Mouse (Mus musculus): Measurements from ENCODE around the gene Gm7879. TPM values are rescaled to one million over a fixed set of nuclear protein-coding genes. Genes with fewer than 3 reads are reported as not detected.
"Not testable (repeated sequence)": the region's sequence is repeated elsewhere in the genome, so short reads cannot be mapped to it uniquely, and the experiment has no call there.

The Gm7879 gene
- polyA plus RNA-seq (2012; fragmentation: generic; extraction: Trizol): 33.0 TPM
- long read RNA-seq, experiment 1, transcript Gm7879-201 (1 exons, 774 nt): major isoform, 23 of 23 reads
- long read RNA-seq, experiment 1, partial matches to known transcripts: 0 of 23 reads
- long read RNA-seq, experiment 1, other reads (novel, unspliced or antisense): 0 of 23 reads
- long read RNA-seq, experiment 2, partial matches to known transcripts: 0 of 3 reads
- long read RNA-seq, experiment 2, other reads (novel, unspliced or antisense): 0 of 3 reads

DNA sequence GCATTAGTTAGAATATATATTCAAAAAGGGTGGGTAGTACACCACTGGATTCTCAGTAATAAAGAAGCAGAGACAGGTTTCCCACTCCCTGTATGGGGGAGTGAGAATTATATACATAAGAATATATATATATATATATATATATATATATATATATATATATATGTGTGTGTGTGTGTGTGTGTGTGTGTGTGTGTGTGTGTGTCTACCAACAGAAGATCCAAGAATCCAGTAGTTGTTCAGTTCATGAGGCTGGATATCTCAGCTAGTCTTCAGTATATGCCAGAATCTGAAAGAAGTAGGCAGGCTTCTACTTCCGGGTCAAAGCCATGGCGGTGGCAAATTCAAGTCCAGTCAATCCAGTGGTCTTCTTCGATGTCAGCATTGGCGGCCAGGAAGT is at the start of gene Gm7879:
Gene Gm7879 (plus strand): TSS at position 301 of the 400 bp plus-strand sequence.
- H3K79me2 ChIP-seq (ENCODE audit: control insufficient read depth, insufficient read depth); H3K4me3 ChIP-seq (ENCODE audit: insufficient read depth, poor library complexity, severe bottlenecking); H3ac ChIP-seq (ENCODE audit: control insufficient read depth, insufficient read length, low read depth); H3K36me3 ChIP-seq (ENCODE audit: control insufficient read depth, insufficient read depth); H3K27me3 ChIP-seq (ENCODE audit: control insufficient read depth, insufficient read depth, insufficient read length); H3K79me3 ChIP-seq (ENCODE audit: low read depth): not testable (repeated sequence)

DNA sequence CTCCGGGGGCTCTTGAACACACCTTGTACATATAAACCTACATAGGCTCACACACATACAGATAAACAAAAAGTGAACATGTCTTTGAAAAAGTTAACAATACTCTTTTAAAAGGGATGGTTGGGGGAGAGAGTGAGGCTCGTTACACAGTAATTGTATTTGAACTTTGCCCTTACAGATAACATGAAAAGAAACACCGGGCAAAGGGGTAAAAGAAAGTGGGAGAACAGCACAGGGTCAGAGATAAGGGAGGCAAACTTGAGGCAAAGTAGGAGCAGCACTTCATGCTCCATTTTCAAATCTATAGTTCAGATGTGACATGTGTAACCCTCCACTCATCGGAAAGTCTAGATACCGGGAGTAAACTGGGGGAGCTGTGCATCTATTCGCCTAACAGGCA is 49.3 kb upstream of the Gm7879 start:
- Histone ChIP-seq H3K4me3 (ENCODE audit: insufficient read depth, poor library complexity, severe bottlenecking) (no peak overlapping the region), H3K79me2 (ENCODE audit: control insufficient read depth, insufficient read depth) (no peaks in the 10 kb centered on the region), H3K36me3 (ENCODE audit: control insufficient read depth, insufficient read depth) (no peaks in the 10 kb centered on the region), H3K79me3 (ENCODE audit: low read depth) (no peaks in the 10 kb centered on the region), H3ac (ENCODE audit: control insufficient read depth, insufficient read length, low read depth) (no peak overlapping the region), H3K27me3 (ENCODE audit: control insufficient read depth, insufficient read depth, insufficient read length) (no peaks in the 10 kb centered on the region)
- TF ChIP-seq MYOG (IDR thresholded peaks at IDR 0.05; ENCODE audit: control insufficient read depth, extremely low read depth, insufficient read length) (no peak), CTCF (IDR thresholded peaks at IDR 0.05; ENCODE audit: control insufficient read depth, insufficient read depth, insufficient read length) (no peak), MAX (IDR thresholded peaks at IDR 0.05) (no peak)

- TF ChIP-seq MAX (IDR thresholded peaks at IDR 0.05): no peak
- no peak for TF ChIP-seq MYOD1 (IDR thresholded peaks at IDR 0.05; ENCODE audit: control insufficient read depth, insufficient read length, low read depth)
- TF ChIP-seq FOSL1 (IDR thresholded peaks at IDR 0.05; ENCODE audit: insufficient read depth, low read length, poor library complexity, severe bottlenecking): no peak
- no peak for TF ChIP-seq MYOG (IDR thresholded peaks at IDR 0.05; ENCODE audit: control insufficient read depth, extremely low read depth, insufficient read length)
- TF ChIP-seq CEBPB (IDR thresholded peaks at IDR 0.05; ENCODE audit: low read depth): no peak
- TF ChIP-seq CTCF (IDR thresholded peaks at IDR 0.05; ENCODE audit: control insufficient read depth, insufficient read depth, insufficient read length): no peak
- no peak for TF ChIP-seq USF1 (IDR thresholded peaks at IDR 0.05; ENCODE audit: low read depth)
- no peak overlapping the region for H3K4me3 ChIP-seq (ENCODE audit: insufficient read depth, poor library complexity, severe bottlenecking)
- H3K27me3 ChIP-seq (ENCODE audit: control insufficient read depth, insufficient read depth, insufficient read length): no peaks in the 10 kb centered on the region
- H3ac ChIP-seq (ENCODE audit: control insufficient read depth, insufficient read length, low read depth): no peak overlapping the region
- H3K79me2 ChIP-seq (ENCODE audit: control insufficient read depth, insufficient read depth): no peaks in the 10 kb centered on the region
- H3K36me3 ChIP-seq (ENCODE audit: control insufficient read depth, insufficient read depth): no peaks in the 10 kb centered on the region
- no peaks in the 10 kb centered on the region for H3K79me3 ChIP-seq (ENCODE audit: low read depth)
Observed at GRCm38 (mm10) chr5:43865316-43865715, 47.6 kb upstream of the Gm7879 start.

GRCm38 (mm10) chr5:43868253-43868652 is 44.7 kb upstream of the Gm7879 start, which contains the start of gene Cd38:
TSS of gene Cd38 (plus strand) at chr5:43868553.
- no peak for TF ChIP-seq CEBPB (IDR thresholded peaks at IDR 0.05; ENCODE audit: low read depth)
- TF ChIP-seq FOSL1 (IDR thresholded peaks at IDR 0.05; ENCODE audit: insufficient read depth, low read length, poor library complexity, severe bottlenecking): no peak
- TF ChIP-seq USF1 (IDR thresholded peaks at IDR 0.05; ENCODE audit: low read depth): no peak
- TF ChIP-seq CTCF (IDR thresholded peaks at IDR 0.05; ENCODE audit: control insufficient read depth, insufficient read depth, insufficient read length): no peak
- Histone ChIP-seq H3ac (ENCODE audit: control insufficient read depth, insufficient read length, low read depth) (peak within 1 kb of the TSS; percentile 3), H3K4me3 (ENCODE audit: insufficient read depth, poor library complexity, severe bottlenecking) (no peak within 1 kb of the TSS), H3K79me2 (ENCODE audit: control insufficient read depth, insufficient read depth) (no peaks in the 10 kb centered on the region), H3K27me3 (ENCODE audit: control insufficient read depth, insufficient read depth, insufficient read length) (no peaks in the 10 kb centered on the region), H3K36me3 (ENCODE audit: control insufficient read depth, insufficient read depth) (no peaks in the 10 kb centered on the region), H3K79me3 (ENCODE audit: low read depth) (no peaks in the 10 kb centered on the region)

DNA sequence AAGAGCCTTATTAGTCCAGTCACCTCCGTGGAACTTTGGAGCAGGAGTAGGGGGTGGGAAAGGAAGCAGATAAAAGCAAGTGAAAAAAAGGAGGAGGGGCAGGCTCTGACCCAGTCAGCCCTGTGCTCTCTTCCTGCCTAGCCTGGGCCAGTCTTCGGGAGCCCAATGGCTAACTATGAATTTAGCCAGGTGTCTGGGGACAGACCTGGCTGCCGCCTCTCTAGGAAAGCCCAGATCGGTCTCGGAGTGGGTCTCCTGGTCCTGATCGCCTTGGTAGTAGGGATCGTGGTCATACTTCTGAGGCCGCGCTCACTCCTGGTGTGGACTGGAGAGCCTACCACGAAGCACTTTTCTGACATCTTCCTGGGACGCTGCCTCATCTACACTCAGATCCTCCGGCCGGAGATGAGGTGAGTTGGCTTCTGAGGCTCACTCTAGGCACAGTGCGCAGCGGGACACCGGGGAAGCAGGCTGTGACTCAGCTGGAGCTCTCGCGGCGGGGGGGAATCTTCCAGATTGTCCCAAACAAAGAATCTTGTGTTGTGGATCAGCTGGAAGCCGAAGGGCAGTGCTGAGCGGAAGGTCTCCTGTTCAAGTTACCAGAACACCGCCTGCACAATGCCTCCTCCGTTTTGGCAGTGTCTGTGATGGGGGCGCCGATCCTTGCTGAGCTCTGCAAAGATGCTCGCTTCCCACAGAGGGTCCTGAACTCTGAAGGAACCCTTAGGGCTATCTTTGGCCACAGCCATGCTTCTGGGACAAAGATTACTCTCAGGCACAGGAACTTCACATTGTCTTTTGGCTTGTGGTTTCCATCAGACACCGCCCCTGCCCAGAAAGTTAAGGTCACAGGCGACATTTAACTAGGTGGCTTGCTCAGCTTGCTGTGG is 44.0 kb upstream of the Gm7879 start:
- Histone ChIP-seq H3K79me3 (ENCODE audit: low read depth) (no peaks in the 10 kb centered on the region), H3K27me3 (ENCODE audit: control insufficient read depth, insufficient read depth, insufficient read length) (no peaks in the 10 kb centered on the region), H3K36me3 (ENCODE audit: control insufficient read depth, insufficient read depth) (no peaks in the 10 kb centered on the region), H3K79me2 (ENCODE audit: control insufficient read depth, insufficient read depth) (no peaks in the 10 kb centered on the region), H3ac (ENCODE audit: control insufficient read depth, insufficient read length, low read depth) (peak overlapping the region; percentile 3), H3K4me3 (ENCODE audit: insufficient read depth, poor library complexity, severe bottlenecking) (no peak overlapping the region)
- no peak for TF ChIP-seq FOSL1 (IDR thresholded peaks at IDR 0.05; ENCODE audit: insufficient read depth, low read length, poor library complexity, severe bottlenecking)

GRCm38 (mm10) chr5:43871845-43872244 is 41.1 kb upstream of the Gm7879 start:
- no peaks in the 10 kb centered on the region for H3K79me2 ChIP-seq (ENCODE audit: control insufficient read depth, insufficient read depth)
- H3ac ChIP-seq (ENCODE audit: control insufficient read depth, insufficient read length, low read depth): no peak overlapping the region
- TF ChIP-seq MYOD1 (IDR thresholded peaks at IDR 0.05; ENCODE audit: control insufficient read depth, insufficient read length, low read depth): no peak
- TF ChIP-seq MAX (IDR thresholded peaks at IDR 0.05): no peak
- TF ChIP-seq MYOG (IDR thresholded peaks at IDR 0.05; ENCODE audit: control insufficient read depth, extremely low read depth, insufficient read length): no peak
- TF ChIP-seq CEBPB (IDR thresholded peaks at IDR 0.05; ENCODE audit: low read depth): no peak
- no peak for TF ChIP-seq CTCF (IDR thresholded peaks at IDR 0.05; ENCODE audit: control insufficient read depth, insufficient read depth, insufficient read length)
- no peak for TF ChIP-seq USF1 (IDR thresholded peaks at IDR 0.05; ENCODE audit: low read depth)
- TF ChIP-seq FOSL1 (IDR thresholded peaks at IDR 0.05; ENCODE audit: insufficient read depth, low read length, poor library complexity, severe bottlenecking): no peak
- no peak overlapping the region for H3K4me3 ChIP-seq (ENCODE audit: insufficient read depth, poor library complexity, severe bottlenecking)
- no peaks in the 10 kb centered on the region for H3K27me3 ChIP-seq (ENCODE audit: control insufficient read depth, insufficient read depth, insufficient read length)
- H3K79me3 ChIP-seq (ENCODE audit: low read depth): no peaks in the 10 kb centered on the region
- no peaks in the 10 kb centered on the region for H3K36me3 ChIP-seq (ENCODE audit: control insufficient read depth, insufficient read depth)

Measured in C2C12 (cell line).